Mouse (Mus musculus) T-helper 17 cell (primary cell): Measurements from ENCODE around the gene Rad51b.

Experiments
- in situ Hi-C, 2 experiments: fragments of 300-600 bp; cut with MboI, MseI; formaldehyde crosslinking; loops; 1 replicate in 1 of 2; 2 replicates in 1 of 2; pipeline ENCODE4 v1.15.1; 2025; ENCODE audit warnings: high pct_unique_total_duplicates in 2 of 2

The Rad51b gene

DNA sequence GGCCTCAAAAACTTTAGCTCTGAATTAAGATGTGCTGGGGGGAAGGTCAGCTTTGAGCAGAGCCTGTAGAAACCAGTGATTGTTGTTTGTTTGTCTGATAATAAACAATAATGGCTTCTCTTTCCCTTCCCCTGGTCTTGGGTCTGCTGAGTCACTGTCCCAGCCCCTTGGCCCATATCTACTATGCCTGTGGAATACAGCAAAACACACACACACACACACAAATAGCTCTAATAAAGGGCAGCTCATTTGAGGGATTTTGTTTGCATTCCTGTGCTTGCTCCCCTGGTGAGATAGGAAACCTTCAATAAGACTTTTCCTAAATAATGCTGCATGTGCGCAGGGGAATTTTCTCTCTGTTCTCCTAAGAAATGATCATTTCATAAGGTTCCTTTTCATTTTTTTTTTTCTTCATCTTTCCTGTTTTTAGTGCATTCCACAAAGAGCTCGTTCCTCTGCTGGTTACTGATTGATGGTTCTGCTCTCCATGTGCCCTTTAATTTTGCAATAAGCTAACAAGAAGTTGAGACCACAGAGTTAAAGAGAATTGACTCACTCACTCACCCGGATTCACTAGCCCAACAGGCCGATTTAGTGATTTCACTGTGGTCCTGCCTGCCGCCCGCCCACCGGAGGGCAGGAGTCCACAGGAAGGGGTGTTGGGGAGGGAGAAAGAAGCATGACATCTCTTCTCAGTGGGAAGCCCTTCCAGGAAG is 344.6 kb downstream of the Rad51b start:
- in situ Hi-C loops = no loop called here

DNA sequence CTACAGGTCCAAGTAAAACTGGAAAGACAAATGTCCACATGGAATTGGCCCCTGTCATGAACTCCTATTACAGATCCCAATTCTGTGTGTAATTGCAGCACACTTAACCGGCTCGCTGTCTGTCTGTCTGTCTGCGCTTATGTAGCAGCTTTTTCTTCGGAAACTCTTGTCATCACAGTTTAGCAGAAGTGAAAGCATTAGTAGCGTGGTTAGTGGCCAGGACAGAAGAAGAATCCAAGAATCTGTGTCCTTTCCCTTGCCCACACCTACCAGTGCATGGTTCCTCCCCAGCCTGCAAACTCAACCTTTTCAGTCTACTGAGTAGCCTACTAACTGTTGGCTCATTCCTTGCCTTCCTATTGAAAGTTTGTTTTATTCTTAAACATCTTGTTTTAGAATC is 345.6 kb downstream of the Rad51b start:
- in situ Hi-C loops = no loop called here

DNA sequence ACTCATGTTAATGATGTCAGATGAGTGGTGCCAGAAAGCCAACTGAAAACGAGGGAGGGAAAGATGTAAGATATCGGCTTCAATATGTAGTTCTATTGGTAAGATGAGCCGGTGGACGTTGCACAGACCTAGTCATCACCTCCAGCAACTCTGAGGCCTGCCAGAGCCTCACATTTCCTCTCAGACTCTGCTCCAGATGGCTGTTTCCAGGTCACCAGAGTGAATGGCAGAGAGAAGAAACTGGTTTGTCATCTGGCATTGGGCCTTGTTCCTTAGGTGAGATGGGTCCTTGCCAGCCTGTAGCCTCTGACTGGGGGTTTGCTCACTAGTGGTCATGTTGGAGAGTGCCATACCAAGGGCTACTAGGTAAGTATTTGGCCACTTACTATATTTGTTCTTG is 348.6 kb downstream of the Rad51b start:
- in situ Hi-C loops = no loop called here

DNA sequence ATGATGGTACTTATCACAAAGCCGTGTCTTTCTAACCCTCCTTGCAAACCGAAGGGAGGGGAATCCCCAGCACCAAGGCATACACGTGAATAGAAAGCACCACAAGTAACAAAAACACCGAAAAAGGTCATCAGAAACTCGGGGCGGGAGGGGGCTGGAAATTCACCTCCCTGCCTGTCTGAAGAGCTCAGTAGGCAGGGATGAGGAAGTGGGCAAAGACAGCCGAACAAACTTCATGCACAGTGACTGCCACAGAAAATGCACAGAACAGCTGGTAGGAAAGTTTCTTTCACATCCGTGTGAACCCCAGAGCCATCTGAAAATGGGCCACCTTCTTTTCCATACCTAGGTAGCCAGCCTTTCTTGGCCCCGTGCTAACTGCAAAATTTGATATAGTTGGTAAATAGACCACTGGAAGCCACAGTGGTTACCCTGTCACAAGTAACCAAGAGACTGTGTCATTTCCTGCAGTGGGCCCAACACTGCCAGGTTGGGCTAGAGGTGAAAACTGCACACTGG is 349.6 kb downstream of the Rad51b start:
- in situ Hi-C loops = no loop called here

DNA sequence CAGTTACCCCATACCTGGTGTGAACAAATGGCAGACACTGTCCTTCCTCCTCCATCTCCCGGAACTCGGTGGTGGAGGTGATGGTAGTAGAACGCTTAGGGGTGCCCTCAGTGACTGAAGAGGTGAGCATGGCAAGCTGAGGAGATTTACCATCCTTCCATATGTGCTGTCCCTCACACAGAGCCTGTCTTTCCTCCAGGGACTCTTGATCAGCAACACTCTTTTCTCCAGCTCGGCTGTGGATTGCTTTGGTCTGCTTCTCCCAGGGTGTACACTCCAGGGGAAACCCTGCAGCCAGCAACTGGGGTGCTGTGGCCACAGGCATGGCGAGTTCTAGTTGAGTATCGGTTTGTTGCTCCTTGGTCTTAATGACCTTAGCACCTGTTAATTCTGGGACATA is 350.3 kb downstream of the Rad51b start:
- in situ Hi-C loops = no loop called here

DNA sequence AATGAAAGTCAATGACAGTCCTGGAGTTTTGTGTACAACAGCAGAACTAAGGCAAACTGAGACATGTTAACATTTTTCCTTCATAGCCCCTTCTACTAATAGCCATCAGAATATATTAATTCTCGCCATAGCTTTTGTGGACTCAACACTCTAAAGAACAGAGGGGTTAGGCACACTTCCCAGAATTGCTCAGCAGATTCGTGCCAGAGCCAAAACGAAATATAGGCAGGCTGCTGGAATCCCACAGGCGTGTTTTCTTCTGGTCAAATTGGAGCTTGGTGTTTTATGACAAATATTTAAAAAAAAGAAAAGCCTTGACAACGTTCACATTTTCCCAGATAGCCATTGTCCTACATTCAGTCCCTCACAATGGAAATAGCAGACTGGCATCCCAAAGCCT is 350.9 kb downstream of the Rad51b start:
- in situ Hi-C loops = no loop called here

DNA sequence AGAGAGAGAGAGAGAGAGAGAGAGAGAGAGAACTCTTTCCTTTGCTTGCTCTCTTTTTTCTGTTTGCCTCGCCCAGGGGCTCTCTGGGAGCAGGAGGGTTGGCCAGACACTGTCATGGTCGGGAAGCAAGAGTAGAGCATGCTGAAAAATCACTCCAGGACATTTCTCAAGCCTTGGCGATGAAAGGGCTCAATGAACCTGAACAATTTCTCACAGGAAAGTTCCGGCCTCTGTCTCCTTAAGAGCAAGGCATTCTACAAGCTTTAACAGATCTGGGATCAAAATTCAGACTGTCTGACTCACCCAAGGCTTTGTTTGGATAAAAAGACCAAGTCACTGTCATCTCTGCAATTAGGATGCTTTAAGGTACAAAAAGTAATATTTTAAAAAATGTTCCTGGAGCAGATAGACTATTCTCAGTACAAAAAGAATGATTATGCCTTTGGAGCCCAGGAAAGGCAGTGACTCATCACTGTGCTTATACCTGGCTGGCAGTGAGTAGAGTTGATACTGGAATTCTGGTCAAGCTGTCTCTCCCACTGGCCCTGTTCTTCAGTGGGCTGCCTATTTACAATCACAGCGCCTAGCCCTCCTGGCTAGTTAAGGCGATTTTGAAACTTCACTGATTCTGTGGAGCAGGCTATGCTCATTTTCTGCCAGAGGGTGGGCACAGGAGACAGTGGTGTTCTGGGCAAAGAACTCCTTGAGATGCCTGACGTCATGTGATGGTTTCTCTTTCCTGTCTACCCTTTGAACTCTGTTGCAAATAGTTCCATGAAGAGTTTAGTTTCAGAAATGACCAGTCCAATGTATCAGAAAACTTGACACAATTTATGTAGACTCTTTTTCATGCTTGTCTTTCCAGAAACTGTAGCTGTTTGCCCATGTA is 352.0 kb downstream of the Rad51b start:
- in situ Hi-C loops = no loop called here

DNA sequence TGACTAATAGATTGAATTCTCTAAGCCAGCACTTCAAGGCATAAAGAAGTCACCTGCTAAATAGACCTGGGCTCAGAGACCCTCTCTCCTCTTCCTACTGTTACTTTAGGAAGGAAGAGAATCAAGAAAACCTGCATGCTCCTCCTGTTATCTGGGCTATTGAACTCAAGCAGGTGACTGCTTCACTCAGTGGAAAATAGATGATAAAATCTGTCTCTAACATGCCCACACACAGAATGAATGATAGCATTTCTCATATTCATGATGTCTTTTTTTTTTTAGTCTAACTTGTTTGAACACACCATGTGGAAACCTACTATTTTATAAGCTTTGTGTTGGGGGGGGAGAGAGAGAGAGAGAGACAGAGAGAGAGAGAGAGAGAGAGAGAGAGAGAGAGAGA is 352.7 kb downstream of the Rad51b start:
- in situ Hi-C loops = loop anchor here in 1 of 2 experiments (10.0 kb wide), 1 partner anchor 1135 kb away; no protein-coding TSS in a partner anchor

DNA sequence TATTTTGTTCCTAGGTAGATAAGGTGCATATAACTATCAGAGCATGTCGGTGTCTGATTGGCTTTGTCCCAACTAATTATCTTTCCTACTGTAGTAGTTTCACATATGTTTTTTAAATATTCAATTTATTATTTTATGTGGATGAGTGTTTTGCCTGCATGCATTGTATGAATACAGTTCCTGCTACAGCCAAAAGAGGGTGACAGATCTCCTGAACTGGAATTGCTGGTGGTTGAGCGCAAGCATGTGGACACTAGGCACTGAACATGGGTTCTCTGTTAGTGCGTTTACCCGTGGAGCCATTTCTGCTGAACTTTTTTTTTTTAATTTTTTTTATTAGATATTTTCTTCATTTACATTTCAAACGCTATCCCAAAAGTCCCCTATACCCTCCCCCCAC is 358.1 kb downstream of the Rad51b start:
- in situ Hi-C loops = loop anchor here in 1 of 2 experiments (10.0 kb wide), 1 partner anchor 1130 kb away; no protein-coding TSS in a partner anchor

DNA sequence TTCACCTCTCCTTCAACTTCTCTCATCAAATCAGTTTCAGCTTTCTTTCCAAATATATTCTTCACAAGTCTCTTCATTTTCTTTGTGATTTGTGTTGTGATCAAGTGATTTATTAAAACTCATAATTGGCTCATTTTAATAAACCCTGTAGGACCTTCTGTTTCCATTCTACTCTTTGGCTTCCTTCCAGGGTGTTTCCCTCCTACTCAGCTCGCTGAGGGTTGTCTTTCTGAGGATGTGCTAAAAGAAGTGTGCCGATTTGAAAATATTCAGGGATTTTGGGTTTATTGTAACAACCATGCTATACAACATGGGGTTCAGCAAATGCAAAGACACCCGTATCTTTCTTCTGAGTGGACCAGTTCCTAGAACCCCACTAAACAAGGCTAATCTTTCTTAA is 361.8 kb downstream of the Rad51b start:
- in situ Hi-C loops = loop anchor here in 1 of 2 experiments (10.0 kb wide), 1 partner anchor 1126 kb away; no protein-coding TSS in a partner anchor

DNA sequence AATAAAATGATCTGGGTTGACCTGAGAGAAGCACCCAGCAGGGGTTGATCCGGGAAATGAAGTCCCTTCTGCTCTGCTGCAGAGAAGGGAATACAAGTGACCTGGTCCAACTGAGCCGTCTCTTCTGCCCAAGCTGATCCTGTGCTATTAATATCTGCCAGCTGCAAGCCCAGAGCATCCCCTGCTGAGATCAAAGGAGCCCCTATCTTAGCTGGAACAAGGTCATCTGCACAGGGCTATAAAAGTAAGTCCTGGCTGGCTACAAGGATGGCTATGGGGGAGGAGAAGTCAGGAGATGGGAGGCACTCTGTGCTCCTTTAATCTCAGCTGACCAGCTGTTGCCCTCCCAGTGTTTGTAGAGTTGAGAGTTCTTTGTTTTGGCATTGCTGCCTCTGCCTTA is 364.2 kb downstream of the Rad51b start:
- in situ Hi-C loops = no loop called here

DNA sequence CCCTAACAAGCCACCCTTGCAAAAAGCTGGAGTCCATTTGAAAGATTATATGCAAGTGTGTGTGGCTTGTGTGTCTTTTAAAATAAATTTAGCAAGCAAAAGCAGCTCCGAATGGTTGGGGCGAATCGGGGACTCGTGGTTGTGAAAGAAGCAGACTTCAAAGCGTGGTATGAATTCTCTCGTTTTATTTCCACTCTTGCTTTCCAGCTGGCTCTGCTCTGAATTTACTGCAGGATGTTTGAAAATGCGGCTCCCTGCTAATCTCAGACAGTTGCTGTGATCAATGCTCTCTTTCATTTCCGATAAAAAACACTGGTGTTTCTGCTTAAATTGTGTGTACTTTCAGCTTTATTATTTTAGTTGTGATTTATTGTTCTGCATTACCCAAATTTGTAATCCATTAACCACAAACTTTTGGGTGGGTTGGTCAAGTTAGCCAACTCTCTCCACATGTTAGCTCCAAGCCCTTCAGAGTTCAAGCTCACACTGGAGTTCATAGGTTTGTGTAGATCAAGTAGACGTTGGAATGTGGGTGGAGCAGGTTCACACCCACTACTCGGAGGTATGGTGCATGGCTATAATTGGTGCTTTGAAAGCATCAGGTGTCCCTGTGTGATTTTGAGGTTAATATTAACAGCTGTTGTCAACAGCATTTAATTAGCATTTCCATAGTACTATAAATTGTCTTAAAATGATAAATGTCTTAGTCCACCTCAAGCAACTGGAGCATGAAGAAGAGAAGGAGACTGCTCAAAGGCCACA is 366.2 kb downstream of the Rad51b start:
- in situ Hi-C loops = no loop called here

DNA sequence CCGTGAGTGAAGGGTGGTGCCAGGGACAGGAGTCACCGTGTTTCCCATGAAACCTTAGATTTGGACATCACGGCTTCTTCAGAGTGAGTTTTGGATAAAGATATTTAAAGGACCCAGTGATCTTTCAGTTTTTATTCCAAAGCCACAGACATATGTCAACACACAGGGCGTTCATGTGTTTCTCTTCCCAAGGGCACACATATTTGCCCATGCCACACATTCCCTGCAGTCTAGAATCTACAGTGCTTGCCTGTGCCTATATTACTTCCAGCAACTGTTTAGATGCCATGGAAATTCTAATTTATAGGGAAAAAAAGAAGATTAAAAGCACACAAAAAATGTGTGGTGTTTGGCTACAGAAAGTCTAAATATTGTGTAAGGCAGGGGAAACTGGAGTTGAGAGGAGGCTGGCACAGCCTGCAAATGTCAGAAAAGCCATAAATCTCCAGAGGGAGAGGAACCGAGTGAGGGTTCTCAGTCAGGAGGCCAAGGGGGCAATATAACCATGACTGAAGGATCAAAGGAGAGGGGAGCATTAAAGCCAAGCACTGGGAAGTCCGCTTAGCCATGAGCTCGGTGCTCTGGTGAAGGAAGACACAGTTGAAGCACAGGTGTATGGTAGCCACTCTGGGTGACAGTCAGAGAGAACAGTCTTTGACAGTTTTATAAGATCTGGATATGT is 367.0 kb downstream of the Rad51b start:
- in situ Hi-C loops = no loop called here

DNA sequence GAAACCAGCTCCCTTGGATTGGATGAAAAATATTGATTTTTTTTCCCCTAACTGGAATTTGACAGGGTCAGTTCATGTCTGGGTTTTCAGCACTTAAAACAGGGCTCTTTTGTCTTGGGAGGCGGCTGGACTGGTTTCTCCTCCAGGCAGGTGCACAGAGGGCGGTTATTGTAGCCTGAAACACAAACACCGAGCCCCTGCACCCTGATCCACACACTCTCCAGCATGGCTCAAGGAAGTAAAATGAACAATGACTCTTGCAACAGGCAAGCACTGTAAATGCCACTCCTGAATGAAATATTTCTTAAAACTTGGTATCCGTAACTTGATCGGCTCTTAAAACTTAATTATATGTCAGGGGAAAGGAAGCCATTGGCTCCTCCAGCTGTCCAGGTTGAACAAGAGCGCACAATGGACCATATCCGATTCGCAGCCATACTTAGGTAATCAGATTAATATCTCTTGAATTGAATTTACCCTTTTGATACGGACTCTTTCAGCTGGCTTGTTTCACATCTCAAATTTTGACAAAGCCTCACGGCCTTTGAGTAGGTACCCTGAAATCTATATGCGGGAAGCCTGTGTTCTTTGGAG is 377.9 kb downstream of the Rad51b start:
- in situ Hi-C loops = no loop called here

DNA sequence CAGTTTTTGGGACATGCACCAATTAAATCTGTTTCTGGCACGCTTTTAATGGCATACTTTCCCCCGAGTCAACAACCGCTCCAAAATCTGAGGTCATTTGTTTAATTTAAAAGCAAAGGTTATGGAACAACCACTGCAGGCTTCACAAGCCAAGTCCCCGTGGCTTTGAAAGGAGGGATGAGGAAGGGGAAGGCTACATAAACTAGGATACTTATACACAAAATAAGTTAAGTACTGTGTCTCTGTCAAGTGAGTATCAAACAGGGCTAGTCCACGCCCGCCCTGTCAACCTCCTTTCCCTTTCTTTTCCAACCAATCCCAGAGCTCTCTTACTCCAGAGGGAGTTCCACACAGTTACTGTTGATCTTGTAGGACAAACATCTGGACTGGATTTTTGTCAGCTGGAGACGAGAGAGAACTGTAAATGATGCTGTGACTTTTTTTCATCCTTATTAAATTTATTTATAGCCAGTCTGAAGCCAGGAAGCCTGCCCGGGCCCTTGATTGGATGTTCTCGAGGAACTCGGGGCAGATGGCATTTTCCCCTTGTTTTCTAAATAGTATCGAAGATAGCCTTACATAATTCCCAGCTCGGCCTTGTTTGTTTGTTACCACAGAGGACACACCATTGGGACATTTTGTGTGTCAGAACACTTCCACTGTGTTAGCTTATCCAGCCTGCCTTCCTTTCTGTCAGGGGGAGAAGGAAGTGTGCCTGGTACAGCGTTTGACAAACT is 378.5 kb downstream of the Rad51b start:
- in situ Hi-C loops = no loop called here

DNA sequence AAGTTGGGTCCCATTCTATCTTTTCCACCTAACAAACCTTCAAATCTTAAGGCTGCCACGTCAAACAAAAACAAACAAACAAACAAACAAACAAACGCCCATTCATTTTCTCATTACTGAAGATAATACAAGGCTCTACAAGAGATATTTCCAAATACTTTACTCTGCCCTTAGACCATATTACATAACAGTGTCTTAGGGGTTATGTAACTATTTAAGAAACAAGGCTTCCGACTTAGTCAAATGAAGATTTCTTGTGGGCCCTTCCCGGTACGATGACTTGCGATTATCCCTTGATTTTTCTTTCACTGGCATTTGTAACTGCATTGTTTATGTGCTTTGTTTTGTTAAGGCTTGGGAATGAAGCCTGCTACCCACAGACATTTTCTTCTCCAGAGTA is 379.2 kb downstream of the Rad51b start:
- in situ Hi-C loops = no loop called here

DNA sequence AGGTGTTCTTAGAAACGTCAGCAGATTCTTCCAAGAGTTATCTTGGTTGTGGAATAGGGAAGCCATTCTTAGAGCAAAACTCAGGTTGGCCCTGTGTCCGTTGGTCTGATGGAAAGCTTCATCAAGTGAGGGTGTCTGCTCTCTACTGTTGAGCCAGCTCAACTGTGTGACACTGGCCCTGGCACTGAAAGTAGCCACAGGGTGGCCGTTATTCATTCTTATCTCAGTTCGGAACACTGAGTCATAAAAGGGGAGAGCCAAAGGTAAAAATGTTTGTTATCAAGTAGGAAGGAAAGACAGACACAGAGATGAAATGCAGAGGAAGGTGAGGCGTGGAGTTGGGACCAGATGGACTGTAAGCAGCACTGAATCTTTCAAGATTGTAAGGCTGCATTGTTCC is 379.8 kb downstream of the Rad51b start:
- in situ Hi-C loops = no loop called here

DNA sequence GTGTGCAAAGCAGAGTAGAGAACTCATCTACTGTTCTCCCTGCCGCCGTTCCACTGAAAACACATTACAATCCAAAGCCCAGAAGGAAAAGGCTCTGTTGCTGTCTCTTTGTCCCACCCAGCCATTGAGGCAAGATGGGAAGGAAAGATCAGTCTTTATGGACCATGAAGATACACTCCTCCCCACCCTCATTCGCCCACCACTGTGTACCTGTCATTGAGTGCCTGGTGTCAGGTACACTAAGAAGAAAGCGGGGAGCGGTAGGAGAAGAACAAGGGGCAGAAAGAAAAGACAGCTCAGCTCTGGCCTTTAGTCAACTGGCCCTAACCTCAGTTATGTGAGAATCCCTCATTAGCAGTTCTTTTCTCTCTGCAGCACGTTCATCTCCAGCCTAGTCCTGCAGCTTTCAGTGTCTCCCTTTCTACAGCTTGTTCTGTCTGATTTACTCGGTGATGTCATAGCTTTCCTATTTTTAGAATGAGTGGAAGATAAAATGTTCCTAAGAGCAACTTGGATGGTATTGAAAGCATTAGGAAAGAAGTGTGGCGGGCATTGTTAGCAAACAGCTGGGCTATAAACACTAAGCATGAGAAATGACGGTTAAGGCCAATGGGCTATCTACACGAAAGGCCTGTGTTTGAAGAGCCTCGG is 382.3 kb downstream of the Rad51b start:
- in situ Hi-C loops = no loop called here

DNA sequence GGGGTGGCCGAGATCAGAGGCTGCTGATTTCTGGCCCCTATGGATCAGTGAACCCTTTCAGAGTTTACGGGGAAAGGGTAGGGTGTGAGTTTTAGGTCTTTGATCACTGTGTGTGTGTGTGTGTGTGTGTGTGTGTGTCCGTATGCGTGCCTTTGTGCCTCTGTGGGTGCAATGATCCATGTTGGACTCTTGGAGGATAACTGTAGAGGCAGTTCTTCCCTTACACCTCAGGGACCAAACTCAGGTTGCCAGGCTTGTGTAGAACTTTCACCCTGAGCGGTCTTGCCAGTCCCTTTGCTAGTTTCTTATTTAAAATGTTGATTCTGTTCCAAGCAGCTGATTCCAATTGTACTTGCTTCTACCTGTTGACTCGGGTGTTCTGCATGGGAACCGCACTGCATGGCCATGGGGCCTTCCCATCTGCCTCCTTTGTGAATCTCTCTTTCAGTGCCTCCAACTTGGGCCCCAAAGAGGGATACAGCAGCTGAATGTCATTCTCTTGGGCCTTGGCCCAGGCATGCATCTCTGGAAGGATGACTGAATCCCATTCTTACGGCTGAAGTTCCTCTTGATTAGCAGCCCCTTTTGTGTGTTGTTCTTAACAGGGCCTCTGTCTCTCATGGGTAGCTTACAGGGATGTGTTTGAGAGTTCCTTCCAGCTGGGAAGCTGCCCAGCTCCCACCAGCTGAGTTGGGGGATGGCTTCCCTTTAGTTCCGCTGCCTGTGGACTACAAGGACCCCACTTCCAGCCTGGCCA is 383.0 kb downstream of the Rad51b start:
- in situ Hi-C loops = no loop called here
